In the genomic region with DNA sequence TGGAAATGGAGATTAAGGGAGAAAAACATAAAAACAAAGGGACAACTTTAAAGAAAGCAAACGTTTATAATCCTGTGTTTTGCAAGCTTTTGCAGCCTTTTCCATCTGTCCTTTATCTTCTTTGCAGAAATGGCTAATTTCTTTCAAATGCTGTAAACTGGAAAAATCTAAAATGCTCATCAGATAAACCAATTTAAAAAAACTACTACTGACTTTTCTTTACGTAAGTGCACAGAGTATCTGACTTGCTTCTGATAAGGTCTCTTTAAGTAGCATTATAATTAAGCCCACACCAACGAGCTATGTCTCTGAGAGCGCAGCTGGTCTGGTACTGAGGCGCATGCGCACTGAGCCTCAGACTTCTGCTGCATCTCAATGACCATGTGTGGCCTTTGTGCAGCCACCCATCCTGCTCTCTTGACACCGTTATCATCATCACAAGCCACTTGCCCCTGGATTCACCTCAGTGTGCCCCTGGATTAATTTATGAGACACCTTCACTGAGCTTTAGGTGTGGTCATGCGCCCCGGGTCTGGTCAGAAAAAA, we compare ENCODE assay signal across 18 mouse cellular contexts. TPM values are rescaled to one million over a fixed set of nuclear protein-coding genes. Genes with fewer than 3 reads are reported as not detected.
A peak's percentile ranks its signal among the peaks of the same experiment; 100 is the strongest.
DNase-seq lines count a peak whose midpoint lies in the region; ATAC-seq and TF ChIP-seq lines count a peak whose summit lies in the region.
"Had no signal": no experiment of that assay in that cellular context is flagged by ENCODE, and none has a peak within 500 bp of the region (broad histone marks: within the 10 kb centered on the region; RNA-seq: fewer than 3 reads in every experiment).

No protein-coding gene starts in this region.

- H3K4me2 ChIP-seq in midbrain, embryonic 13.5 days (replicated peaks): no peak overlapping the region
- no peak overlapping the region for H3K4me2 ChIP-seq in midbrain, embryonic 11.5 days
- no peak overlapping the region for H3K4me2 ChIP-seq in hindbrain, embryonic 15.5 days
- H3K4me2 ChIP-seq: heart, embryonic 13.5 days; limb, embryonic 13.5 days; liver, embryonic 15.5 days had no signal

- H3K4me3 ChIP-seq in midbrain, embryonic 13.5 days (replicated peaks): no peak overlapping the region
- H3K4me3 ChIP-seq in midbrain, embryonic 11.5 days (ENCODE audit: low read depth, low read length): no peak overlapping the region
- H3K4me3 ChIP-seq in hindbrain, embryonic 15.5 days: no peak overlapping the region
- H3K4me3 ChIP-seq: heart, embryonic 13.5 days; limb, embryonic 13.5 days; liver, embryonic 15.5 days had no signal

- no peak for TF ChIP-seq CTCF in brain, embryonic 14.5 days (IDR thresholded peaks at IDR 0.05; ENCODE audit: borderline replicate concordance, extremely low read depth, insufficient read depth, insufficient read length)

- no peak for DNase-seq in midbrain, embryonic 11.5 days (ENCODE audit: low spot score, missing footprints)
- DNase-seq in brain, embryonic 14.5 days (ENCODE audit: low read depth): peak; percentile 74
- DNase-seq in retina, embryonic 14.5 days (ENCODE audit: low spot score): peak; percentile 54
- DNase-seq in frontal cortex, adult 2 months (ENCODE audit: extremely low spot score in 1 of 2, low spot score in 1 of 2): no peak
- no peak for DNase-seq in cerebellum, adult 9-10 months
- DNase-seq: adrenal gland, postnatal 25 days; cerebellum, postnatal 25 days; heart, postnatal 4 days; kidney, adult 18-20 months; kidney, postnatal 36 days; right cerebral cortex, postnatal 4 days had no signal

- peak; percentile 57; the same call in 1 of the 2 replicates for ATAC-seq in midbrain, embryonic 13.5 days
- ATAC-seq in midbrain, embryonic 11.5 days (ENCODE audit: low FRiP score): no peak
- no peak for ATAC-seq in hindbrain, embryonic 15.5 days (ENCODE audit: low FRiP score, low read depth)
- ATAC-seq: CD4-positive, CD25-positive, alpha-beta regulatory T cell, adult 4 months had no signal

- no peaks in the 10 kb centered on the region for H3K27me3 ChIP-seq in midbrain, embryonic 13.5 days
- H3K27me3 ChIP-seq in midbrain, embryonic 11.5 days (ENCODE audit: control insufficient read depth, insufficient read depth, low read length): no peaks in the 10 kb centered on the region; the same call in 1 of the 2 replicates
- no peaks in the 10 kb centered on the region for H3K27me3 ChIP-seq in hindbrain, embryonic 15.5 days

- H3K27ac ChIP-seq in midbrain, embryonic 13.5 days: no peak overlapping the region
- no peak overlapping the region for H3K27ac ChIP-seq in midbrain, embryonic 11.5 days (ENCODE audit: low read depth, low read length)
- peak overlapping the region; percentile 56; the same call in 1 of the 2 replicates for H3K27ac ChIP-seq in hindbrain, embryonic 15.5 days (replicated peaks)
- H3K27ac ChIP-seq: heart, embryonic 13.5 days; limb, embryonic 13.5 days; liver, embryonic 15.5 days had no signal

- WGBS in midbrain, embryonic 13.5 days: 58% methylated on average over 9 of the region's 9 CpGs
- 74% methylated on average over 9 of the region's 9 CpGs for WGBS in midbrain, embryonic 11.5 days
- 60% methylated on average over 9 of the region's 9 CpGs for WGBS in hindbrain, embryonic 15.5 days

- H3K36me3 ChIP-seq in midbrain, embryonic 13.5 days: no peaks in the 10 kb centered on the region
- H3K36me3 ChIP-seq in midbrain, embryonic 11.5 days (ENCODE audit: control insufficient read depth, insufficient read depth, low read length): no peaks in the 10 kb centered on the region
- H3K36me3 ChIP-seq in hindbrain, embryonic 15.5 days: no peaks in the 10 kb centered on the region
- H3K36me3 ChIP-seq: heart, embryonic 13.5 days; limb, embryonic 13.5 days; liver, embryonic 15.5 days had no signal

- H3K4me1 ChIP-seq in midbrain, embryonic 13.5 days (replicated peaks): peaks cover 29% of the 10 kb centered on the region
- peaks cover 6% of the 10 kb centered on the region; the same call in 1 of the 2 replicates for H3K4me1 ChIP-seq in midbrain, embryonic 11.5 days (ENCODE audit: control insufficient read depth, insufficient read depth, low read length)
- peaks cover 23% of the 10 kb centered on the region for H3K4me1 ChIP-seq in hindbrain, embryonic 15.5 days (replicated peaks)
- H3K4me1 ChIP-seq: limb, embryonic 13.5 days had no signal

- H3K9ac ChIP-seq in midbrain, embryonic 13.5 days (replicated peaks): no peak overlapping the region
- H3K9ac ChIP-seq in midbrain, embryonic 11.5 days (ENCODE audit: low read length): no peak overlapping the region
- no peak overlapping the region for H3K9ac ChIP-seq in hindbrain, embryonic 15.5 days
- H3K9ac ChIP-seq: heart, embryonic 13.5 days; limb, embryonic 13.5 days; liver, embryonic 15.5 days had no signal

- no peaks in the 10 kb centered on the region for H3K9me3 ChIP-seq in midbrain, embryonic 13.5 days
- no peaks in the 10 kb centered on the region for H3K9me3 ChIP-seq in midbrain, embryonic 11.5 days (ENCODE audit: control insufficient read depth, low read length)
- H3K9me3 ChIP-seq in hindbrain, embryonic 15.5 days: no peaks in the 10 kb centered on the region
- H3K9me3 ChIP-seq: heart, embryonic 13.5 days; limb, embryonic 13.5 days; liver, embryonic 15.5 days had no signal

- TF ChIP-seq POLR2A in brain, embryonic 14.5 days (IDR thresholded peaks at IDR 0.05; ENCODE audit: borderline replicate concordance, extremely low read depth, insufficient read depth, insufficient read length, poor library complexity, severe bottlenecking): no peak

RNA-seq across cellular contexts. Expression of a gene that starts 32.8 kb away (rescaled TPM):
- polyA plus RNA-seq in midbrain, embryonic 13.5 days (2015; fragmentation: Nextera tagmentation; extraction: Ambion mirVana): 79.2 and 91.8 TPM in 2 replicates
- polyA plus RNA-seq in midbrain, embryonic 11.5 days (2014; fragmentation: Nextera tagmentation; extraction: Ambion mirVana): 11.6 and 12.8 TPM in 2 replicates
- 61.0 and 82.4 TPM in 2 replicates for polyA plus RNA-seq in brain, embryonic 14.5 days (2012; rRNA removed)
- 12.4 and 15.8 TPM in 2 replicates for polyA plus RNA-seq in hindbrain, embryonic 15.5 days (2015; fragmentation: Nextera tagmentation; extraction: Ambion mirVana)
- polyA plus RNA-seq in frontal cortex, adult 2 months (2012; rRNA removed): 1.5 and 2.2 TPM in 2 replicates
- polyA plus RNA-seq: CD4-positive, CD25-positive, alpha-beta regulatory T cell, adult 4 months; liver, embryonic 15.5 days; urinary bladder, adult 2 months had no signal

Comparison
In these comparisons a context has a peak if more than half of its experiments do, and no peak if none do; other contexts are left out.
1. DNase-seq: peak in brain, embryonic 14.5 days (single experiment) and retina, embryonic 14.5 days (single experiment); none in midbrain, embryonic 11.5 days (single experiment), frontal cortex, adult 2 months (0 of 2) and cerebellum, adult 9-10 months (single experiment).